8 mouse cellular contexts compared by ENCODE assay signal in the genomic region with DNA sequence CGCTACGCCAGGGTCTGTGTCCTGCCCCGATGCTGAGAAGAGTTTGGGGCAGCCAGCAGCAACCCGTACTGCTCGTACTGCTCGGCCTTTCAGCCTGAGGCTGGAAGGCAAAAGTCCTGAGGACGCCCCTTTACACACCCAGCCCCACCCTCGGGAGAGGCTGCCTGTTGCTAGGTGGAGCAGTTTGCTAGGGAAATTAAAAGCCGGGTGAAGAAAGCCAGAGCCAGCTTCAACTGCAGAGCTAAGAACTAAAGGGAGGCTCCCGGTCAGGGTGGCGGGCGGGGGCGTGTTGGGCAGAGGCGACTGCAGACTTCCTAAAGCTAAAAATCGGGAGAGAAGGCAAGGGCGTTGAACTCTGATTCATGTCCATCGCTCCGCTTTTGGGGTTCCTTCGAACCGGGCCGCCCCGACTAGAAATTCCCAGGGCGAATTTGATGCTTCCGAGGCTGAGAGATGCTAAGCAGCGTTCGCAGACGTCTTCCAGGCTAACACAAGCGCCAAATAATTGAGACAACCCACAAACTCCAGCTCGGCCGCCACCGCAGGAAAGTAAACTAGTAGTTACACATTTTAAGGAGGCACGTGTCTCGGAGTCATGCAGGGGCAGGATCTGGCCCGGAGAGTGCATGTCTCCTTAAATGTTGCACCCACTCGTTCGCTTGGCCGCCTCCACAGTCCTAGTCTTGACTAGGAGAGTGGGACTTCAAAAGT. TPM values are rescaled to one million over a fixed set of nuclear protein-coding genes. Genes with fewer than 3 reads are reported as not detected.
A peak's percentile ranks its signal among the peaks of the same experiment; 100 is the strongest.
DNase-seq lines count a peak whose midpoint lies in the region; ATAC-seq and TF ChIP-seq lines count a peak whose summit lies in the region.

No protein-coding gene starts in this region.

- H3K27me3 ChIP-seq in hindbrain, embryonic 14.5 days (ENCODE audit: control insufficient read depth, insufficient read depth, low read length): peaks cover 62% of the 10 kb centered on the region
- H3K27me3 ChIP-seq in liver, embryonic 11.5 days (replicated peaks; ENCODE audit: control insufficient read depth, insufficient read depth, low read length): peaks cover 32% of the 10 kb centered on the region
- peaks cover 42% of the 10 kb centered on the region for H3K27me3 ChIP-seq in midbrain, embryonic 16.5 days (ENCODE audit: control insufficient read depth, insufficient read depth, low read depth, low read length)

- no peaks in the 10 kb centered on the region for H3K36me3 ChIP-seq in ES-E14 (ENCODE audit: control insufficient read depth, insufficient read depth, low read length, poor library complexity, severe bottlenecking)
- H3K36me3 ChIP-seq in hindbrain, embryonic 14.5 days (replicated peaks; ENCODE audit: control insufficient read depth, insufficient read depth): no peaks in the 10 kb centered on the region
- no peaks in the 10 kb centered on the region for H3K36me3 ChIP-seq in liver, embryonic 11.5 days (ENCODE audit: control insufficient read depth, insufficient read depth, low read length)
- no peaks in the 10 kb centered on the region for H3K36me3 ChIP-seq in midbrain, embryonic 16.5 days (ENCODE audit: control insufficient read depth, insufficient read depth, low read length)

- WGBS in hindbrain, embryonic 14.5 days: 1% methylated on average over 37 of the region's 37 CpGs
- 2% methylated on average over 37 of the region's 37 CpGs for WGBS in liver, embryonic 11.5 days
- 1% methylated on average over 37 of the region's 37 CpGs for WGBS in midbrain, embryonic 16.5 days

- peaks cover 2 to 3% of the 10 kb centered on the region in 2 experiments; a peak in 2 of 4 replicates for H3K4me1 ChIP-seq in ES-E14 (ENCODE audit: control insufficient read depth in 2 of 2, insufficient read depth in 2 of 2, low read length in 2 of 2, poor library complexity in 1 of 2)
- peaks cover 8% of the 10 kb centered on the region for H3K4me1 ChIP-seq in hindbrain, embryonic 14.5 days (replicated peaks; ENCODE audit: control insufficient read depth, insufficient read depth, low read length)
- H3K4me1 ChIP-seq in liver, embryonic 11.5 days (replicated peaks; ENCODE audit: control insufficient read depth, insufficient read depth, low read length): peaks cover 23% of the 10 kb centered on the region
- H3K4me1 ChIP-seq in midbrain, embryonic 16.5 days (ENCODE audit: control insufficient read depth, insufficient read depth, low read length): peaks cover 12% of the 10 kb centered on the region

- 0 out of 2 replicates have a peak overlapping the region, but pooled peaks have one; percentile 40 for H3K9ac ChIP-seq in ES-E14 (ENCODE audit: insufficient read depth, low read depth, low read length, poor library complexity, severe bottlenecking)
- peak overlapping the region; percentile 10; the same call in 1 of the 2 replicates for H3K9ac ChIP-seq in hindbrain, embryonic 14.5 days
- H3K9ac ChIP-seq in liver, embryonic 11.5 days (ENCODE audit: low read depth, low read length): peak overlapping the region; percentile 61
- peak overlapping the region; percentile 8; the same call in 1 of the 2 replicates for H3K9ac ChIP-seq in midbrain, embryonic 16.5 days (ENCODE audit: low read depth, low read length)

- peak; percentile 68 for DNase-seq in ES-E14 (ENCODE audit: low read depth, low spot score)
- peak; percentile 73 for DNase-seq in brain, adult 2 months (ENCODE audit: low read depth, low spot score)
- peak; percentile 31 to 41 for DNase-seq in frontal cortex, postnatal 36 days (ENCODE audit: low spot score in 2 of 2)
- no peak for DNase-seq in hindbrain, embryonic 14.5 days (ENCODE audit: low spot score)
- DNase-seq in liver, embryonic 11.5 days (ENCODE audit: low spot score): peak; percentile 68
- DNase-seq in urinary bladder, postnatal 25 days (ENCODE audit: low spot score): peak; percentile 34
- DNase-seq in thymus, postnatal 14 days: no peak

- H3K4me2 ChIP-seq in hindbrain, embryonic 14.5 days (replicated peaks): peak overlapping the region; percentile 48
- peak overlapping the region; percentile 88 for H3K4me2 ChIP-seq in liver, embryonic 11.5 days
- peak overlapping the region; percentile 61 for H3K4me2 ChIP-seq in midbrain, embryonic 16.5 days (ENCODE audit: low read length)

- H3K27ac ChIP-seq in ES-E14 (ENCODE audit: insufficient read depth, low read depth, low read length, poor library complexity, severe bottlenecking): no peak overlapping the region
- H3K27ac ChIP-seq in hindbrain, embryonic 14.5 days: no peak overlapping the region
- peak overlapping the region; percentile 86 for H3K27ac ChIP-seq in liver, embryonic 11.5 days (ENCODE audit: low read depth, low read length)
- no peak overlapping the region for H3K27ac ChIP-seq in midbrain, embryonic 16.5 days (ENCODE audit: low read length)

- H3K9me3 ChIP-seq in ES-E14 (ENCODE audit: control insufficient read depth, insufficient read depth, low read depth, low read length): no peaks in the 10 kb centered on the region
- H3K9me3 ChIP-seq in hindbrain, embryonic 14.5 days (ENCODE audit: control insufficient read depth, low read length): peaks cover 2% of the 10 kb centered on the region; the same call in 1 of the 2 replicates
- peaks cover 3% of the 10 kb centered on the region; the same call in 1 of the 2 replicates for H3K9me3 ChIP-seq in liver, embryonic 11.5 days (ENCODE audit: control insufficient read depth, low read length)
- no peaks in the 10 kb centered on the region for H3K9me3 ChIP-seq in midbrain, embryonic 16.5 days (replicated peaks; ENCODE audit: control insufficient read depth, low read length, poor library complexity, severe bottlenecking)

- in situ Hi-C loops in ES-E14 (cut with MboI; ENCODE audit: low sequenced_read_pairs in 2 of 2, unreplicated experiment in 2 of 2): loop anchor here in 1 of 2 experiments (10.0 kb wide), 1 partner anchor 173 kb away; the partner anchor contains the start of gene Pigh

- peak overlapping the region; percentile 25 to 63 for H3K4me3 ChIP-seq in ES-E14 (ENCODE audit: insufficient read depth in 1 of 2, low read depth in 1 of 2, low read length in 2 of 2, poor library complexity in 1 of 2, severe bottlenecking in 1 of 2)
- peak overlapping the region; percentile 17 for H3K4me3 ChIP-seq in hindbrain, embryonic 14.5 days (replicated peaks; ENCODE audit: low read length)
- H3K4me3 ChIP-seq in liver, embryonic 11.5 days (ENCODE audit: low read depth, low read length): peak overlapping the region; percentile 51
- peak overlapping the region; percentile 31 for H3K4me3 ChIP-seq in midbrain, embryonic 16.5 days (ENCODE audit: low read depth, low read length)

- ATAC-seq in hindbrain, embryonic 14.5 days (ENCODE audit: low FRiP score): no peak
- peak; percentile 65 for ATAC-seq in liver, embryonic 11.5 days (replicated peaks; ENCODE audit: low FRiP score)
- ATAC-seq in midbrain, embryonic 16.5 days: peak; percentile 29; the same call in 1 of the 2 replicates

TF ChIP-seq in ES-E14, 5 proteins besides CTCF, POLR2A, EP300 and RAD21:
- TF ChIP-seq ZC3H11A (IDR thresholded peaks at IDR 0.05; ENCODE audit: borderline replicate concordance, low read depth, low read length): no peak
- TF ChIP-seq HCFC1 (IDR thresholded peaks at IDR 0.05; ENCODE audit: borderline replicate concordance, insufficient read depth, low read length): no peak

RNA-seq across cellular contexts. Expression of gene Plek2, which starts 5.1 kb away (rescaled TPM):
- total RNA-seq in ES-E14 (2012; rRNA removed): 0.98 and 1.1 TPM in 2 replicates
- polyA plus RNA-seq in hindbrain, embryonic 14.5 days (2014; fragmentation: Nextera tagmentation; extraction: Ambion mirVana): 1.8 TPM in 2 replicates
- polyA plus RNA-seq in liver, embryonic 11.5 days (2014; fragmentation: Nextera tagmentation; extraction: Ambion mirVana): 22.0 and 27.0 TPM in 2 replicates
- 2.5 and 3.8 TPM in 2 replicates for polyA plus RNA-seq in midbrain, embryonic 16.5 days (2015; fragmentation: Nextera tagmentation; extraction: Ambion mirVana)

RNA-seq across cellular contexts. Expression of gene Eif2s1, which starts 50.2 kb away (rescaled TPM):
- 113 and 184 TPM in 2 replicates for total RNA-seq in ES-E14 (2012; rRNA removed)
- polyA plus RNA-seq in hindbrain, embryonic 14.5 days (2014; fragmentation: Nextera tagmentation; extraction: Ambion mirVana): 141 and 153 TPM in 2 replicates
- polyA plus RNA-seq in liver, embryonic 11.5 days (2014; fragmentation: Nextera tagmentation; extraction: Ambion mirVana): 327 and 380 TPM in 2 replicates
- polyA plus RNA-seq in midbrain, embryonic 16.5 days (2015; fragmentation: Nextera tagmentation; extraction: Ambion mirVana): 136 and 142 TPM in 2 replicates

RNA-seq across cellular contexts. Expression of gene Atp6v1d, which starts 50.4 kb away (rescaled TPM):
- total RNA-seq in ES-E14 (2012; rRNA removed): 34.8 and 44.6 TPM in 2 replicates
- polyA plus RNA-seq in hindbrain, embryonic 14.5 days (2014; fragmentation: Nextera tagmentation; extraction: Ambion mirVana): 128 and 135 TPM in 2 replicates
- polyA plus RNA-seq in liver, embryonic 11.5 days (2014; fragmentation: Nextera tagmentation; extraction: Ambion mirVana): 62.5 and 63.1 TPM in 2 replicates
- polyA plus RNA-seq in midbrain, embryonic 16.5 days (2015; fragmentation: Nextera tagmentation; extraction: Ambion mirVana): 134 and 147 TPM in 2 replicates

Comparison
In these comparisons a context has a peak if more than half of its experiments do, and no peak if none do; other contexts are left out.
1. DNase-seq: peak in ES-E14 (single experiment), brain, adult 2 months (single experiment), frontal cortex, postnatal 36 days (2 of 2), liver, embryonic 11.5 days (single experiment) and urinary bladder, postnatal 25 days (single experiment); none in hindbrain, embryonic 14.5 days (single experiment) and thymus, postnatal 14 days (single experiment).
2. H3K9ac ChIP-seq: peak in every context shown above with its lines; median percentile 61 in liver, embryonic 11.5 days; 40 in ES-E14; 10 in hindbrain, embryonic 14.5 days; 8 in midbrain, embryonic 16.5 days.
3. Peak in every context shown above with its lines, with median percentiles within 50 percentile points of each other: H3K4me3 ChIP-seq and H3K4me2 ChIP-seq.